Mouse (Mus musculus) G1E (cell line): ENCODE measurements at regions not wholly inside any gene's neighbourhood (a gene's known extent, or its start where the extent isn't known, plus 50 kb on each side); places are given as distances from the start of the nearest gene placed in this dataset.

Experiments
- CTCF ChIP-seq: IDR thresholded peaks from 2 replicates; pipeline ENCODE4 v1.5.1; 2012; ENCODE audit warnings: low read depth, low read length, inconsistent platforms, mixed read lengths
- GATA2 ChIP-seq: IDR thresholded peaks from 2 replicates; pipeline ENCODE4 v1.6.1; 2012; ENCODE audit warnings: low read depth, low read length, inconsistent platforms, borderline replicate concordance

DNA sequence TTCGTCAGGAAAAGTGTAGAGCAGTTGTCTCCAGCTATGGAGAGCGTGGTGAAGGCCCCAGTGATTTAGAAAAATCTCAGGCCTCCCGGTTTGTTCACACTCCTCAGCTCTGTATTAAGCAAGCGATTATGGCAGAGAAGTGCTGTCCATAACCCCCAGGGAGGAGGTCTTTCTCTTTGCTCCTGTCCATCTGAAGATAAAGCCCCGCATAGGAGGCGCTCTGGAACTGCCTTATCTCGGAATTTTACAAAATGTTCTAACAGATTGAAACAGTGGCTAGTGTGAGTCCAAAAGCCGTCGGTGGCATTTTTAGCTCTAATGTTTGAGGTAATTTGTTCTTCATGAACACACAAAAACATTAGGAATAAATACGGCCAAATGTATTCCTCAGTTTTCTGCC is 90.4 kb downstream of the Hsd17b3 start:
- TF ChIP-seq CTCF (no peak), GATA2 (no peak)
